Mouse (Mus musculus) CH12.LX (cell line): Measurements from ENCODE around the gene Pcbp4. TPM values are rescaled to one million over a fixed set of nuclear protein-coding genes. Genes with fewer than 3 reads are reported as not detected.

Source experiments
- DNase-seq: peaks from one replicate; pipeline ENCODE4 v3.0.0-alpha.2; 2013; ENCODE audit errors: extremely low read depth
- H3K27ac ChIP-seq: 2 replicates; pipeline ENCODE4 v1.5.1; 2012; ENCODE audit warnings: low read depth, mild to moderate bottlenecking, control low read depth, moderate library complexity; ENCODE audit not compliant: insufficient read depth
- H3K27me3 ChIP-seq: replicated peaks from 2 replicates; pipeline ENCODE3; 2012; ENCODE audit warnings: inconsistent platforms
- H3K36me3 ChIP-seq, 2 experiments: replicated peaks in 1 of 2; 2 replicates each; pipeline versions ENCODE3 to v1.6.1; 2012; ENCODE audit warnings: inconsistent platforms in 1 of 2, low read length in 1 of 2, mild to moderate bottlenecking in 1 of 2, mixed read lengths in 1 of 2, moderate library complexity in 1 of 2; ENCODE audit not compliant: control insufficient read depth in 1 of 2, insufficient read depth in 1 of 2
- H3K4me1 ChIP-seq, 2 experiments: 2 replicates each; pipeline ENCODE4 v1.6.1; 2012; ENCODE audit warnings: inconsistent platforms in 1 of 2, moderate library complexity in 1 of 2; ENCODE audit not compliant: insufficient read depth in 2 of 2, control insufficient read depth in 1 of 2
- H3K4me2 ChIP-seq: 2 replicates; pipeline ENCODE4 v1.6.1; 2012; ENCODE audit warnings: low read depth, mild to moderate bottlenecking, control low read depth; ENCODE audit not compliant: poor library complexity, insufficient read depth, severe bottlenecking
- H3K4me3 ChIP-seq, 3 experiments: fragments of 150-350 bp in 1 of 3; sonication (generic) in 1 of 3; replicated peaks in 1 of 3; 2 replicates each; pipeline versions ENCODE3 to v1.5.1; 2011 to 2012; ENCODE audit warnings: low read depth in 2 of 3, low read length in 2 of 3, mild to moderate bottlenecking in 2 of 3, moderate library complexity in 2 of 3, control low read depth in 1 of 3, improper control_type of control experiment in 1 of 3, inconsistent platforms in 1 of 3, mixed read lengths in 1 of 3; ENCODE audit not compliant: poor library complexity in 1 of 3
- H3K79me2 ChIP-seq: replicated peaks from 2 replicates; pipeline ENCODE4 v1.6.1; 2012; ENCODE audit warnings: mild to moderate bottlenecking, moderate library complexity; ENCODE audit not compliant: control insufficient read depth, poor library complexity, insufficient read depth, severe bottlenecking; ENCODE audit errors: extremely low read depth
- H3K9ac ChIP-seq: 2 replicates; pipeline ENCODE4 v1.6.1; 2012; ENCODE audit warnings: low read depth, mild to moderate bottlenecking, control low read depth, moderate library complexity; ENCODE audit not compliant: insufficient read depth
- H3K9me3 ChIP-seq: replicated peaks from 2 replicates; pipeline ENCODE3; 2012; ENCODE audit warnings: low read length, inconsistent platforms, mixed read lengths
- CHD1 ChIP-seq: IDR thresholded peaks from 2 replicates; pipeline ENCODE4 v1.6.1; 2012; ENCODE audit warnings: low read depth, low read length, improper control_type of control experiment, inconsistent platforms
- CHD2 ChIP-seq: IDR thresholded peaks from 2 replicates; pipeline ENCODE4 v1.6.1; 2011; ENCODE audit warnings: low read length, improper control_type of control experiment
- CTCF ChIP-seq, 2 experiments: IDR thresholded peaks in 1 of 2; conservative IDR thresholded peaks in 1 of 2; 2 replicates each; pipeline ENCODE4 v1.5.1; 2011 to 2012; ENCODE audit warnings: low read depth in 2 of 2, low read length in 2 of 2, improper control_type of control experiment in 1 of 2, inconsistent platforms in 1 of 2, mild to moderate bottlenecking in 1 of 2, moderate library complexity in 1 of 2
- E2F4 ChIP-seq: IDR thresholded peaks from 2 replicates; pipeline ENCODE4 v1.6.1; 2011; ENCODE audit warnings: low read depth, low read length, improper control_type of control experiment; ENCODE audit not compliant: insufficient replicate concordance
- EP300 ChIP-seq: IDR thresholded peaks from 2 replicates; pipeline ENCODE4 v1.6.1; 2011; ENCODE audit warnings: low read length, improper control_type of control experiment
- GABPA ChIP-seq: IDR thresholded peaks from 2 replicates; pipeline ENCODE4 v1.6.1; 2012; ENCODE audit warnings: low read depth, low read length, improper control_type of control experiment, inconsistent platforms; ENCODE audit not compliant: insufficient replicate concordance
- HCFC1 ChIP-seq: IDR thresholded peaks from 2 replicates; pipeline ENCODE4 v1.6.1; 2012; ENCODE audit warnings: low read depth, mild to moderate bottlenecking, inconsistent platforms, low read length, improper control_type of control experiment
- IRF4 ChIP-seq: IDR thresholded peaks from 2 replicates; pipeline ENCODE4 v1.6.1; 2014; ENCODE audit warnings: low read depth, mild to moderate bottlenecking, inconsistent platforms, low read length, improper control_type of control experiment
- JUN ChIP-seq: IDR thresholded peaks from 2 replicates; pipeline ENCODE4 v1.6.1; 2011; ENCODE audit warnings: low read depth, mild to moderate bottlenecking, low read length, improper control_type of control experiment, moderate library complexity; ENCODE audit not compliant: insufficient read depth
- MAFK ChIP-seq: IDR thresholded peaks from 2 replicates; pipeline ENCODE4 v1.6.1; 2011; ENCODE audit warnings: low read length, improper control_type of control experiment; ENCODE audit not compliant: insufficient replicate concordance
- MXI1 ChIP-seq: IDR thresholded peaks from 2 replicates; pipeline ENCODE4 v1.6.1; 2011; ENCODE audit warnings: mild to moderate bottlenecking, low read depth, low read length, improper control_type of control experiment
- MYC ChIP-seq: IDR thresholded peaks from 2 replicates; pipeline ENCODE4 v1.6.1; 2011; ENCODE audit warnings: low read depth, mild to moderate bottlenecking, improper control_type of control experiment, low read length
- NRF1 ChIP-seq: IDR thresholded peaks from 2 replicates; pipeline ENCODE4 v1.6.1; 2014; ENCODE audit warnings: low read depth, mild to moderate bottlenecking, inconsistent platforms, low read length, improper control_type of control experiment, moderate library complexity
- POLR2AphosphoS2 ChIP-seq: IDR thresholded peaks from 2 replicates; pipeline ENCODE4 v1.6.1; 2011; ENCODE audit warnings: low read depth, low read length, improper control_type of control experiment
- RAD21 ChIP-seq: IDR thresholded peaks from 2 replicates; pipeline ENCODE4 v1.6.1; 2011; ENCODE audit warnings: low read depth, mild to moderate bottlenecking, low read length, improper control_type of control experiment, moderate library complexity
- RCOR1 ChIP-seq: conservative IDR thresholded peaks from 2 replicates; pipeline ENCODE4 v1.6.1; 2012; ENCODE audit warnings: low read depth, mild to moderate bottlenecking, inconsistent platforms, low read length, improper control_type of control experiment
- SIN3A ChIP-seq: IDR thresholded peaks from 2 replicates; pipeline ENCODE4 v1.6.1; 2012; ENCODE audit warnings: low read length, improper control_type of control experiment, inconsistent platforms
- SMC3 ChIP-seq: IDR thresholded peaks from 2 replicates; pipeline ENCODE4 v1.6.1; 2011; ENCODE audit warnings: low read depth, low read length, improper control_type of control experiment
- TCF12 ChIP-seq: IDR thresholded peaks from 2 replicates; pipeline ENCODE4 v1.6.1; 2014; ENCODE audit warnings: low read depth, mild to moderate bottlenecking, inconsistent platforms, low read length, improper control_type of control experiment
- UBTF ChIP-seq: IDR thresholded peaks from 2 replicates; pipeline ENCODE4 v1.6.1; 2012; ENCODE audit warnings: low read depth, mild to moderate bottlenecking, inconsistent platforms, low read length, improper control_type of control experiment, moderate library complexity
- ZC3H11A ChIP-seq: IDR thresholded peaks from 2 replicates; pipeline ENCODE4 v1.6.1; 2012; ENCODE audit warnings: low read depth, mild to moderate bottlenecking, inconsistent platforms, low read length, improper control_type of control experiment
- dilution Hi-C: fragments of 300-500 bp; cut with MboI; formaldehyde crosslinking; loops from 2 replicates; pipeline ENCODE4 v1.14.3; 2020; ENCODE audit warnings: low sequenced_read_pairs; ENCODE audit not compliant: extremely low pct_unique_long_range_greater_than_20kb, extremely low pct_ligation_motif_present
- in situ Hi-C: fragments of 300-500 bp; cut with MboI; formaldehyde crosslinking; loops from 3 replicates; pipeline ENCODE4 v1.14.3; 2019; ENCODE audit warnings: low sequenced_read_pairs, low pct_ligation_motif_present, low pct_unique_long_range_greater_than_20kb, mixed read lengths
- polyA plus RNA-seq: library from polyadenylated mRNA; unstranded; fragments of >175 nt; gene quantifications from 2 replicates; pipeline ENCODE4 v1.2.1, GENCODE M21; 2012; ENCODE audit warnings: low read depth; ENCODE audit not compliant: insufficient read length
- total RNA-seq, 2 experiments: library from RNA; depleted of rRNA; stranded (reverse); fragments of 300-350 nt in 1 of 2; fragments of >200 nt in 1 of 2; gene quantifications; 2 replicates each; pipeline ENCODE4 v1.2.3; 2012 to 2014

The Pcbp4 gene
- total and polyA plus RNA-seq, 3 experiments, result 44.0 to 54.2 (median 44.1) TPM

DNA sequence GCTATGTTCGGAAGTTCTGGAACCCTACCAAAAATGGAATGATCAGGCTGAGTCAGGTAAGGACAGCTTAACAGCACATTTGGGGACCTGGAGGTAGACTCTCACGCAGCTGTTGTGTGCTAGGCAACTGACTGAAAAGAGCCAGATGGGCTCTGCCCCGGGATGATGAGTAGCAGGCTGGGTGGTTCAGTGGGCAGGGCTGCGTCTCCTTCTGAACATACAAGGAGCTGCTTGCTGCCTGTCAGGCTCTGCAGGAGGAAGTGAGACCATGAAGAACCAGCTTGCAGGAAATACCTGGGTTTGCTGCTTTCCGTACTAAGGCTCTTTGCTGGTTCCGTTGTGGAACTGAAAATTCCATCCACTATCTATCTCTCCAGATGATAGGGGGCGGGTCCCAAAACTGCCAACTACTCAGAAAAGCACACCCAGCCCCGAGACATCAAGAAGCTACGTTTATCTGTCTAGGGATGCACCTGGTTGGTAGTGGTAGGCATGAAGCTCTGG, 41.9 kb upstream of the Pcbp4 start (continued):
- 0 out of 2 replicates have a peak, but pooled peaks have one; percentile 9 for TF ChIP-seq MYC
- no peak; the same call in 1 of the 2 replicates for TF ChIP-seq RCOR1
- peak; percentile 86 for TF ChIP-seq IRF4
- TF ChIP-seq ZC3H11A, result no peak
- no peak for TF ChIP-seq E2F4
- no peak for TF ChIP-seq POLR2AphosphoS2
- no peak for TF ChIP-seq CTCF (conservative IDR thresholded peaks at IDR 0.05 in 1 of 2, IDR thresholded peaks at IDR 0.05 in 1 of 2; ENCODE audit: low read depth in 2 of 2, low read length in 2 of 2)
- TF ChIP-seq, all 38 proteins: peak for 7

DNA sequence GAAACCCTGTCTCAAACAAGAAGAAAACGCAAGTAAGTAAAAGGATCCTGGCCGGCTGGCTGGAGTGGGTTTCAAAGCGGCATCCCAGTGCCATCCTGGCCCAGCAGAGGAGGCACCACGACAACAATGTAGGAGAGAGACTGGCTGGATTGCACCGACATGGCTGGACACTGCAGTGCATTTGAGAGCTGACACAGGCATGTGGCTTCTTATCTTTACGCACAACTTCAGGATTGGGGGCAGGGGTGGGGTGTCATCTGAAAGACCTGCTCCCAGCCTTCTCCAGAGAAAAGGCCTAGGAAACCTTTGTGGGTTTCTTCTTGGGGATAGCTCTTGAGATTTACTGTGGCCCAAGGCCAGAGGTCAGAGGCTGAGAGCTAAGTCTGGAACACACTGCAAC, 41.4 kb upstream of the Pcbp4 start:
- Histone ChIP-seq H3K4me3 (no peak overlapping the region), H3K27me3 (no peaks in the 10 kb centered on the region), H3K9me3 (peaks cover 2% of the 10 kb centered on the region), H3K4me1 (peaks cover 32 to 48% of the 10 kb centered on the region in 2 experiments), H3K27ac (no peak overlapping the region), H3K79me2 (no peaks in the 10 kb centered on the region), H3K4me2 (no peak overlapping the region), H3K36me3 (no peaks in the 10 kb centered on the region), H3K9ac (no peak overlapping the region)
- dilution Hi-C loops (no loop called here), in situ Hi-C loops (loop anchor here (5.0 kb wide), 2 partner anchors 44 to 104 kb away; partner anchors contain the start of gene Dusp7)
- DNase-seq, result no peak
- TF ChIP-seq UBTF (no peak), HCFC1 (no peak), CTCF (conservative IDR thresholded peaks at IDR 0.05 in 1 of 2, IDR thresholded peaks at IDR 0.05 in 1 of 2; ENCODE audit: low read depth in 2 of 2, low read length in 2 of 2) (no peak), MXI1 (no peak), MAFK (no peak), GABPA (no peak), ZC3H11A (no peak), E2F4 (no peak), EP300 (no peak), SIN3A (no peak), CHD1 (no peak), SMC3 (no peak), CHD2 (no peak), RAD21 (no peak), TCF12 (no peak), NRF1 (no peak), JUN (no peak)
